Mouse (Mus musculus): ENCODE results near the gene Wfdc15a. TPM values are rescaled to one million over a fixed set of nuclear protein-coding genes. Genes with fewer than 3 reads are reported as not detected.

Gene Wfdc15a
- not detected in 2 replicates for polyA plus RNA-seq (2014; fragmentation: Nextera tagmentation; extraction: Ambion mirVana)

DNA sequence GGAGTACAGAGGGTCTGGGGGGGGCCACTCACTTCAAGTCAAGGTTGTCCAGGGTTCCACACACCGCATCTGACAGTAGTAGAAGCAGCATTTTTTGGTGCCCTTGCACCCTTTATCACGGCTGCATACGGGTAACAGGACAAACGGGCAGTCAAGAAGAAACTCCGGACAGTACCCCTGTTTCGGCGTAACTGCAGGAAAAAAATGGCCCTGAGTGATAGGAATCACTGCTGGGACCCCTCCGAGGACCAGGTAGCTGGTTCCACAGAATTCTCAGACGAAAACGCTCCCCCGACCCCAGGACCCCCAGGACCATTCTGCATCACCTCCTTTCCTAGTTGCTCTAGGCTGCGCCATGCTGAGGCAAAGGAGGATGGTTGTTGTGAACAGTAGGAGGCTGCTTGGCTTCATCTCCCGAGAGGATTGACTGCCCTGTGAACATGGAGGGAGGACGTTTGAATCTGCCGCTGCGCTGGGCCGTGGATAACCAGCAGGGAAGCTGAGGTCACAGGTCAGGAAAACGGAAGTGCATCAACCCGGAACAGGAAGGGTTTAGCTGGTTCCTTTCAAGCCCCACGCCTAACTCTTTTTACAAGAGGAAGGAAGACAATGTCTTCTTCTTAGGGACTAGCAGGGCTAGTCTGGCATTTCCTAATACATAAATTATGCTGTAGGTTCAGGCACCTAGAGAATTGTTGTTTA lies at the start of gene Wfdc15a:
Gene Wfdc15a (minus strand): TSS at position 505 of the 702 bp plus-strand sequence.
- H3K9me3 ChIP-seq (replicated peaks; ENCODE audit: control insufficient read depth, low read length), result no peaks in the 10 kb centered on the region
- no peaks in the 10 kb centered on the region for H3K4me1 ChIP-seq (ENCODE audit: control insufficient read depth, insufficient read depth, low read length)
- H3K4me2 ChIP-seq (ENCODE audit: low read length), result no peak within 1 kb of the TSS
- no peak for ATAC-seq
- 81% methylated on average over 20 of the region's 20 CpGs for WGBS
- H3K9ac ChIP-seq (ENCODE audit: low read length), result no peak within 1 kb of the TSS
- no peak within 1 kb of the TSS for H3K4me3 ChIP-seq (ENCODE audit: low read depth, low read length)
- H3K27me3 ChIP-seq (replicated peaks; ENCODE audit: control insufficient read depth, insufficient read depth, low read length), result no peaks in the 10 kb centered on the region
- H3K27ac ChIP-seq (ENCODE audit: low read depth, low read length), result no peak within 1 kb of the TSS
- no peaks in the 10 kb centered on the region for H3K36me3 ChIP-seq (ENCODE audit: control insufficient read depth, insufficient read depth, low read length)
- DNase-seq (ENCODE audit: low spot score), result no peak

DNA sequence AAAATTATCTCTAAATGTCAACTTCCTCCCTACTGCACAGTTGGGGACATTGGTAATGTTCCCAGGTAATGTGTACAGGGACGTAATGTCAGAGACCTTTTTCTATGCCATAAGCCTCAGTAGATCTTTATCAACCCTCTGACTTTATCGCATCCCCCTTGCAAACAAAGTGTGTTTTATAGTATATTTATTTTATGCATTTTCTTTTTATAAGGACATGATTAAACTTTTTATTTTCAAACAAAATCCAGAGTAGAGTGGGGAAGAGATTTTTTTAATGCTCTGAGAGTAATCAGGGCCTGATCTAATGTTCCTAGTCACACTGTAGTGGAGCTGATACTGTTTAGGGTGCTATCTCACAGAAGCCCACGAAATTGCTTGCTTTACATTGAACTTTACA lies 38.4 kb upstream of the Wfdc15a start, which contains the start of gene Svs2:
Gene Svs2 (minus strand): TSS at position 101 of the 400 bp plus-strand sequence.
- Histone ChIP-seq H3K36me3 (ENCODE audit: control insufficient read depth, insufficient read depth, low read length) (no peaks in the 10 kb centered on the region), H3K27ac (ENCODE audit: low read depth, low read length) (no peak within 1 kb of the TSS), H3K9me3 (replicated peaks; ENCODE audit: control insufficient read depth, low read length) (no peaks in the 10 kb centered on the region), H3K4me2 (ENCODE audit: low read length) (no peak within 1 kb of the TSS), H3K4me3 (ENCODE audit: low read depth, low read length) (no peak within 1 kb of the TSS), H3K9ac (ENCODE audit: low read length) (no peak within 1 kb of the TSS), H3K27me3 (replicated peaks; ENCODE audit: control insufficient read depth, insufficient read depth, low read length) (no peaks in the 10 kb centered on the region), H3K4me1 (ENCODE audit: control insufficient read depth, insufficient read depth, low read length) (no peaks in the 10 kb centered on the region)
- no peak for ATAC-seq
- 88% methylated on average over 3 of the region's 3 CpGs for WGBS
- no peak for DNase-seq (ENCODE audit: low spot score)

DNA sequence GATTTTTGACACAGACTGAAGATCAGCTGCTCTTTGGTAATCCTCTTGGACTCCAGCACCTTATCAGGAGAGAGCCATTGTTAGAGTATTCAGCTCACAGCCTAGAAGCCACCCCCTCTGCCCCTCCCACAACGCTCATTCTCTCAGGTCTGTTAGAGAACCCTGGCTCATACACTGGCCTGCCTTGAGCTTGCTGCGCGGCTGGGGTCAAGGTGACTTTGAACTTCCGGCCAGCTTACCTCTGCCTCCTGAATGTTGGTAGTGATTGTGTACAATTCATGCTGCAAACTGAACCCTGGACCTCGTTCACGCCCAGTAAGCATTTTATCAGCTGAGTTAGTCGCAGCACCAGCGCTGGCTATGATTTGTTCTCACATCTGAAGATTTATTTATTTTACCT lies 32.7 kb upstream of the Wfdc15a start:
- no peaks in the 10 kb centered on the region for H3K9me3 ChIP-seq (replicated peaks; ENCODE audit: control insufficient read depth, low read length)
- WGBS, result 91% methylated on average over 8 of the region's 8 CpGs
- H3K4me2 ChIP-seq (ENCODE audit: low read length), result no peak overlapping the region
- H3K9ac ChIP-seq (ENCODE audit: low read length), result no peak overlapping the region
- no peak for DNase-seq (ENCODE audit: low spot score)
- no peaks in the 10 kb centered on the region for H3K27me3 ChIP-seq (replicated peaks; ENCODE audit: control insufficient read depth, insufficient read depth, low read length)
- no peaks in the 10 kb centered on the region for H3K36me3 ChIP-seq (ENCODE audit: control insufficient read depth, insufficient read depth, low read length)
- H3K4me3 ChIP-seq (ENCODE audit: low read depth, low read length), result no peak overlapping the region
- no peak for ATAC-seq
- H3K4me1 ChIP-seq (ENCODE audit: control insufficient read depth, insufficient read depth, low read length), result no peaks in the 10 kb centered on the region
- no peak overlapping the region for H3K27ac ChIP-seq (ENCODE audit: low read depth, low read length)

DNA sequence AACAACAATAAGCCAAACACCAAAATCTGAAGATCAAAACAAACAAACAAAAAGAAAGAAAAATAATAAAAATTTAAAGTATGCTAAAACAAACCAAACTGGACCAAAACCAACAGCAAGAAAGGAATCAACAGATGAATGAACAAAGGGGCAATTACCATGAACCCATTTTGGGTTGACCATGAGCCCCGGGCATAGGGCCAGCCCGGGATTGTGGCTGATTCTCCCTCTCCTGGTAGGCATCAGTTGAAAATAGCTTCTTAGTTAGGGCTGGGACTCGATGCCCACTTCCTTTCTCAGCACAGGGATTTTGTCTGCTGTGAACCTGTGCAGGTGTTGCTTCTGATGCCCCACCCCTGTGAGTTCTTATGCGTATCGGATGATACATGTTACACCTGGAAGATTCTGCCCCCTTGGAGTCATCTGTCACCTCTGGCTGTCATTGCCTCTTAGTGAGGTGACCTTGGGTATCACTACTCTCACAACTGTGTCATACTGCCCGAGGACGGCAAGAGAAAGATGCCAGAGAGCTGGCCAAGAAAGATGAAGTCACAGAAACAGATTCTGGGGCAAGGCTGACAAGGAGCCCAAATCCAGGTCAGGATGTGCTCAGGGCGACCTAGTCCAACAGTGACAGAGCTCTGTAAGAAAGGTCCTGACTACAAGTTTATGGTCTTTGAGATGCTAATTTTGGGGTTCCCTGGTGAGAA lies 28.6 kb upstream of the Wfdc15a start:
- Histone ChIP-seq H3K9ac (ENCODE audit: low read length) (no peak overlapping the region), H3K27ac (ENCODE audit: low read depth, low read length) (no peak overlapping the region), H3K4me2 (ENCODE audit: low read length) (no peak overlapping the region), H3K27me3 (replicated peaks; ENCODE audit: control insufficient read depth, insufficient read depth, low read length) (no peaks in the 10 kb centered on the region), H3K36me3 (ENCODE audit: control insufficient read depth, insufficient read depth, low read length) (no peaks in the 10 kb centered on the region), H3K4me3 (ENCODE audit: low read depth, low read length) (no peak overlapping the region), H3K4me1 (ENCODE audit: control insufficient read depth, insufficient read depth, low read length) (no peaks in the 10 kb centered on the region), H3K9me3 (replicated peaks; ENCODE audit: control insufficient read depth, low read length) (no peaks in the 10 kb centered on the region)
- ATAC-seq (no peak), DNase-seq (ENCODE audit: low spot score) (no peak)
- WGBS, result 82% methylated on average over 8 of the region's 8 CpGs

DNA sequence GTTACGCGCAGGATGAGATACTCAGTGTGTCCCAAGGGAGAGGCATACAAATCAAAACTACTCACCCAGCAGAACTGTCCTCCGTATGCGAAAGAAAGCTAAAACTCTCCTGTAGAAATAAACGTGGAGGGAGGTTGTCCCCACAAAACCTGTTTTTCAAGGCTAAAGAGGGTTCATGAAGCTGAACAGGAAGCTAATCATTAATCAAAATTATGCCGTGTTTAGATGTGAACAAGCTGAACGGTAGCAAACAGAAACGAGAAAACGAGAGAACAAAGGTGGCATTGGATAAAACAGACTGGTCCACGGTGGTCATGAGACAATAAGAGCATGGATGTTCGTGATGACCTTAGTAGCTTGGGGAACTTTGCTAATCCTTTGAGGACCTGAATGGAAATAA lies 21.6 kb upstream of the Wfdc15a start, which contains the start of gene Wfdc15b:
Gene Wfdc15b (minus strand): TSS at position 139 of the 400 bp plus-strand sequence.
- H3K4me1 ChIP-seq (ENCODE audit: control insufficient read depth, insufficient read depth, low read length), result no peaks in the 10 kb centered on the region
- no peak for ATAC-seq
- no peaks in the 10 kb centered on the region for H3K9me3 ChIP-seq (replicated peaks; ENCODE audit: control insufficient read depth, low read length)
- H3K36me3 ChIP-seq (ENCODE audit: control insufficient read depth, insufficient read depth, low read length), result no peaks in the 10 kb centered on the region
- H3K9ac ChIP-seq (ENCODE audit: low read length), result no peak within 1 kb of the TSS
- WGBS, result 84% methylated on average over 11 of the region's 11 CpGs
- H3K27ac ChIP-seq (ENCODE audit: low read depth, low read length), result no peak within 1 kb of the TSS
- H3K27me3 ChIP-seq (replicated peaks; ENCODE audit: control insufficient read depth, insufficient read depth, low read length), result no peaks in the 10 kb centered on the region
- no peak for DNase-seq (ENCODE audit: low spot score)
- no peak within 1 kb of the TSS for H3K4me2 ChIP-seq (ENCODE audit: low read length)
- H3K4me3 ChIP-seq (ENCODE audit: low read depth, low read length), result no peak within 1 kb of the TSS

DNA sequence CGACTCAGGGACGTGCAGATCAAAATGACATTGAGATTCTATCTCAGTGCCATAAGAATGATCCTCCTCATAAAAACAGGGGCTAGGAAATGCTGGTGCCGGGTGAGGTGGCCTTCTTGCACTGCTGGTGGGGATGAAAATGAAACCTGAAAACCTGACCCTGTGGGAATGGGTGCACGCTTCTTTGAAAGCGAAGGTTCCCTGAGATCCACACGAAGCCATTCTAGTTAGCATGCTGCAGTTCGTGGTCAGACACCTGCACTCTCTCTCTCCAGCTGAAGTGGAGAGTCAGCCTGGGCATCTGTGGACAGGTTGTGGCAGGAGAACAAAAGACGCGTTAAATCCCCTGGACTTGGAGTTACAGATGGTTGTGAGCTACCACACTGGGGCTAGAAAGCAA lies 19.4 kb upstream of the Wfdc15a start:
- Histone ChIP-seq H3K4me1 (ENCODE audit: control insufficient read depth, insufficient read depth, low read length) (no peaks in the 10 kb centered on the region), H3K36me3 (ENCODE audit: control insufficient read depth, insufficient read depth, low read length) (no peaks in the 10 kb centered on the region), H3K27ac (ENCODE audit: low read depth, low read length) (no peak overlapping the region), H3K4me3 (ENCODE audit: low read depth, low read length) (no peak overlapping the region), H3K9ac (ENCODE audit: low read length) (no peak overlapping the region), H3K9me3 (replicated peaks; ENCODE audit: control insufficient read depth, low read length) (no peaks in the 10 kb centered on the region), H3K4me2 (ENCODE audit: low read length) (no peak overlapping the region), H3K27me3 (replicated peaks; ENCODE audit: control insufficient read depth, insufficient read depth, low read length) (no peaks in the 10 kb centered on the region)
- 83% methylated on average over 9 of the region's 9 CpGs for WGBS
- DNase-seq (ENCODE audit: low spot score) (no peak), ATAC-seq (no peak)

DNA sequence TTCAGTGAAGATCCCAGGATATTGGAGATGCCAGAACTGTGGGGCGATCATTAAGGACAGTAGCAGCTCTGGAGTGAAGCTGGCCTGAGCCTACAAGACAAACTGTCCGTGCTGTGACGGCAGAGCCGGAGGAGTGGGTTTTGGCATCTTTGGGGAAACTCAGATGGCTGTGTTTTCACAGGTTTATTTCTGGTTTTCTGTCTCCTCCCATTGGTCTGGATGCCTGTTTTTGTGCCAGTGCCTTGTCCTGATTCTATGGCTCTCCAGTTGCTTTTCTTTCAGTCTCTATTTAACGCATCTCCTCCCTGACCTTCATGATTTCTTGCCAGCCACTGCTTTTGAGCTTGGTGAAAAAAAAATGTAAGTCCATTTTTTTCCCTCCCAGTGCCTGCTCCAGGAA lies 12.8 kb upstream of the Wfdc15a start:
- Histone ChIP-seq H3K4me1 (ENCODE audit: control insufficient read depth, insufficient read depth, low read length) (no peaks in the 10 kb centered on the region), H3K9me3 (replicated peaks; ENCODE audit: control insufficient read depth, low read length) (no peaks in the 10 kb centered on the region), H3K27me3 (replicated peaks; ENCODE audit: control insufficient read depth, insufficient read depth, low read length) (no peaks in the 10 kb centered on the region), H3K27ac (ENCODE audit: low read depth, low read length) (no peak overlapping the region), H3K36me3 (ENCODE audit: control insufficient read depth, insufficient read depth, low read length) (no peaks in the 10 kb centered on the region), H3K4me3 (ENCODE audit: low read depth, low read length) (no peak overlapping the region), H3K9ac (ENCODE audit: low read length) (no peak overlapping the region), H3K4me2 (ENCODE audit: low read length) (no peak overlapping the region)
- DNase-seq (ENCODE audit: low spot score) (no peak), ATAC-seq (no peak)
- WGBS, result 91% methylated on average over 5 of the region's 5 CpGs

DNA sequence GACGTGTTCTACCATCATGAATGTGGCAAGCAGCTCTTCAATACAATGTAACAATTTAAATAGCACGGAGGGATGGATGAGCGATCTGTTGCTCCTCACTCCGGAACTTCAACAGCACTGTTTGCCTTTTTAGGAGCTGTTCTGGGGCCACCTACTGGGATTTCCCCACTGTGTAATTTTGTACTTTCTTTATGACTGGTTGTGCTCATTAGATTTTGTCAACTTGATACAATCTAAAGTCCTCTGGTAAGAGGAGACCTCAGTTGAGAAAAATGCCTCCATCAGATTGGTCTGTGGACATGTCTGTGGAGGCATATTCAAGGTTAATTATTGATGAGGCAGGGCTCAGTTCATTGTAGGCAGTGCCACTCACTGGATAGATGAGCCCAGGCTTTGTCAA lies 11.0 kb upstream of the Wfdc15a start:
- no peak for ATAC-seq
- WGBS, result 88% methylated on average over 4 of the region's 4 CpGs

DNA sequence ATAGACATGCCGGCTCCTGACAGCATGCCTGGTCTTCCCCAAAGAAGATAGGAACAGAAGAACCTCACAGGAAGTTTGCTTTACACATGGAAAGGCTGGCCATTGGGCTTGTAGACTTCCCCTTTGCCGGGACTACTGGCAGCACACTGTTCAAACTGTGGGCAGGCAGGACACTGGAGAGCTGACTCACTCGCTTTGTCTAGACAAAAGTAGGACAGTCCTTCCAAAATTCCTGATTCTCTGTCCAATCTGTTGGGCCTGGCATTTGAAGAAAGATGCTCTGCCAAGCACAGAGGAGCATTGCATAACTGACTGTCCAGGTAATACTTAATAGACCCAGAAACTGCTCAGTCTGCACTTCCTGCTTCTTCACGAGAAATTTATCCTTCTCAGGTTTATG lies 6.7 kb upstream of the Wfdc15a start:
- H3K27me3 ChIP-seq (replicated peaks; ENCODE audit: control insufficient read depth, insufficient read depth, low read length), result no peaks in the 10 kb centered on the region
- WGBS, result 91% methylated on average over 4 of the region's 4 CpGs
- no peaks in the 10 kb centered on the region for H3K4me1 ChIP-seq (ENCODE audit: control insufficient read depth, insufficient read depth, low read length)
- no peak overlapping the region for H3K9ac ChIP-seq (ENCODE audit: low read length)
- DNase-seq (ENCODE audit: low spot score) (no peak), ATAC-seq (no peak)
- H3K4me3 ChIP-seq (ENCODE audit: low read depth, low read length), result no peak overlapping the region
- H3K27ac ChIP-seq (ENCODE audit: low read depth, low read length), result no peak overlapping the region
- no peaks in the 10 kb centered on the region for H3K9me3 ChIP-seq (replicated peaks; ENCODE audit: control insufficient read depth, low read length)
- no peaks in the 10 kb centered on the region for H3K36me3 ChIP-seq (ENCODE audit: control insufficient read depth, insufficient read depth, low read length)
- H3K4me2 ChIP-seq (ENCODE audit: low read length), result no peak overlapping the region

More for the DNA sequence above, 11.0 kb upstream of the Wfdc15a start:
- no peak overlapping the region for H3K4me2 ChIP-seq (ENCODE audit: low read length)
- no peak overlapping the region for H3K9ac ChIP-seq (ENCODE audit: low read length)
- no peaks in the 10 kb centered on the region for H3K4me1 ChIP-seq (ENCODE audit: control insufficient read depth, insufficient read depth, low read length)
- H3K4me3 ChIP-seq (ENCODE audit: low read depth, low read length), result no peak overlapping the region
- no peaks in the 10 kb centered on the region for H3K27me3 ChIP-seq (replicated peaks; ENCODE audit: control insufficient read depth, insufficient read depth, low read length)
- no peak for DNase-seq (ENCODE audit: low spot score)
- no peaks in the 10 kb centered on the region for H3K9me3 ChIP-seq (replicated peaks; ENCODE audit: control insufficient read depth, low read length)
- no peak overlapping the region for H3K27ac ChIP-seq (ENCODE audit: low read depth, low read length)
- H3K36me3 ChIP-seq (ENCODE audit: control insufficient read depth, insufficient read depth, low read length), result no peaks in the 10 kb centered on the region
